Mouse (Mus musculus): ENCODE results near the gene Nrxn3. TPM values are rescaled to one million over a fixed set of nuclear protein-coding genes. Genes with fewer than 3 reads are reported as not detected.

Gene Nrxn3
- total RNA-seq, 2 experiments from 2014 or later: 214 to 265 TPM

GRCm38 (mm10) chr12:90268111-90268510 is 1545.4 kb downstream of the Nrxn3 start:
- intact Hi-C loops (cut with DNase I): no loop called here

GRCm38 (mm10) chr12:90270763-90271379 is 1548.2 kb downstream of the Nrxn3 start:
- no peak for DNase-seq (ENCODE audit: low spot score in 2 of 2)
- intact Hi-C loops (cut with DNase I): no loop called here

More at GRCm38 (mm10) chr12:90268111-90268510, 1545.4 kb downstream of the Nrxn3 start:
- DNase-seq (ENCODE audit: low spot score in 2 of 2): no peak

DNA sequence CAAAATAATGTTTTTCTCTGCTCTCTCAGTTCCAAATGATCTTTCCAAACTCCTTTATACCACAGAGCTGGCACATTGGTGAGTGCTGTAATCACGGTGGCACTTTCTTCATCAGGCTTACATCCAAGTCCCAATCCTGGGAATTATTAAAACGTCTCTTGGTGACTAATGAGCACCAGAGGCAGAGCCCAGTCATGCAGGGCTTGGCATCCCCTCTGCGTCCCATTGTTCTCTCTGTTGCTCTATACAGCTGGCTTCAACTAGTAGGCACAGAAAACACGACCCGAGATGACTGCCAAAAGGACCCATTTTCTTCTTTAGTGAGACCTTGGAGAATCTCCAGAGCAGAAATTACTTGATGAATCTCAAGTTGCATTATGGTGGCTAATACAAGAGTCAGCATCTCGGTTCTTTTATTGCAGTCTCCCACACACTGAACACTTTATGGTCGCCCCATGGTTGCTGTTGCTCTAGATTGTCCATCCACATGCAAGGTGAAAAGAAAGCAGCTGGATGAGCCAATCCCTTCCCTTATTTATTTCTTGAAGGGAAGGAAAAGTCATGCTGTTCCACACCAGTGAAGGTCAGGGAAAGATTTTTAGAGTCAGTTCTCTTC is 1552.1 kb downstream of the Nrxn3 start:
- intact Hi-C loops (cut with DNase I): no loop called here
- DNase-seq (ENCODE audit: low spot score in 2 of 2): peak in 1 of 2 experiments; percentile 4

DNA sequence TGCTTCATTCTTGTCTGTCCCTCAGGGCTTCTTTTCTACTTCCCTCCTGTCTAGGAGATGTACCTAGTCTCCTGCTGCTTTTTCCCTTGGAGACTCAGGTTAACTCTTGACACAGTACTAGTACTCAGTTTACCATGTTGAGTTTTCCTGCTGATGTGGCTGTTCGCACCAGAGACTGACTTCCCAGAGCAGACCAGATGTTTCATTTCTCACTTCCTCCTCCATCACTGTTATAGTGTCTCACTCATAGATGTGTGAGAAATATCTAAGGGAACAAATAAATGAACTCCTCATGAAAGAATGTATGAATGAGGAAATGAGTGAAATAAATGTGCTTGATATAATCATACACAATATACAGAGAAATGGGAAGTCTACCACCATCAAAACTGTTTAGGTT is 1558.6 kb downstream of the Nrxn3 start:
- DNase-seq (ENCODE audit: low spot score in 2 of 2): no peak
- intact Hi-C loops (cut with DNase I): no loop called here

DNA sequence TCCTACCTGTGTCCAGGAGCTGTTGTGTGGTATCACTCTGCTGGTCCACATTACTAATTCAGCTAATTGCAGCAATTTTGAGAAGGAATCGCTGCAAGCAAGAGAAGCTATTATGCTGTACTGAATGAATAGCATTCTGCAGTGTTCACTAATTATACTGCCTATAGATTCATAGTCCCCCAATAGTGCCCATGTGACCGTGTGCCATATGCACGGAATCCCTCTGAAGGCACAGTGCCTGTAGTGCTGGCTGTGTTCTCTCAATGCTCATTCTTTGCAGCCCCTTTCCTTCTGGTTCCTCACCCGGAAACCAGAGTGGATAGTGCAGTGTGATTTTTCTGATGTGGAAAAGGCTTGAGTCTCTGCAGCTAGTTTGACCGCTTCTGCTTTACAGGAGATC is 1560.3 kb downstream of the Nrxn3 start:
- intact Hi-C loops (cut with DNase I): no loop called here

GRCm38 (mm10) chr12:90302671-90303070 is 1580.0 kb downstream of the Nrxn3 start:
- no peak for DNase-seq (ENCODE audit: low spot score in 2 of 2)
- intact Hi-C loops (cut with DNase I): no loop called here

More for the DNA sequence above, 1560.3 kb downstream of the Nrxn3 start:
- no peak for DNase-seq (ENCODE audit: low spot score in 2 of 2)

DNA sequence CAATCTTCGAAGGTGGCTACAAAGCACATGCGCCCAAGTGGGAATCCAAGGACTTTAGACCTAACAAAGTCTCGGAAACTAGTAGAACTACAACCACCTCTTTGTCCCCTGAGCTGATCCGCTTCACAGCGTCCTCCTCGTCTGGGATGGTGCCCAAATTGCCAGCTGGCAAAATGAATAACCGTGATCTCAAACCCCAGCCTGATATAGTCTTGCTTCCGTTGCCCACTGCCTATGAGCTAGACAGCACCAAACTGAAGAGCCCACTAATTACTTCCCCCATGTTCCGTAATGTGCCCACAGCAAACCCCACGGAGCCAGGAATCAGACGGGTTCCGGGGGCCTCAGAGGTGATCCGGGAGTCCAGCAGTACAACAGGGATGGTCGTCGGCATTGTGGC is 1609.1 kb downstream of the Nrxn3 start:
- intact Hi-C loops (cut with DNase I): no loop called here
- DNase-seq (ENCODE audit: low spot score in 2 of 2): no peak

DNA sequence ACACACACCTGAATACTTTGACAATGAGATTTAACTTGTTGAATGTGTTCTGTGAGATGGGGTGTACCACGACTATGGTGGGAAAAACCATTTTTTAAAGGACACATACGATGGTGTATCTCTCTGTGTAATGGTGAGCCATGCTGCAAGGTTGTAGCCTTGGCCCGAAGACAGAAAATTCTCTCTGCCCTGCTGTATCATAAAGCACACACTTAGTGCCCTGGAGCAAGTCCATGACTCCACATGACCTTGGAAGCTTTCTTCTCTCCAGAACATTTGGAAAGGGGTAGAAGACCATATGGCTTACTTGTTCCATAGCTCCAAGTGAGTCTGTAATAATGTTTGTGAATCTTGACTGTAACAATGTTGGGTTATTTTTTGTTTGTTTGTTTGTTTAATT is 1609.8 kb downstream of the Nrxn3 start:
- DNase-seq (ENCODE audit: low spot score in 2 of 2): no peak
- intact Hi-C loops (cut with DNase I): no loop called here

DNA sequence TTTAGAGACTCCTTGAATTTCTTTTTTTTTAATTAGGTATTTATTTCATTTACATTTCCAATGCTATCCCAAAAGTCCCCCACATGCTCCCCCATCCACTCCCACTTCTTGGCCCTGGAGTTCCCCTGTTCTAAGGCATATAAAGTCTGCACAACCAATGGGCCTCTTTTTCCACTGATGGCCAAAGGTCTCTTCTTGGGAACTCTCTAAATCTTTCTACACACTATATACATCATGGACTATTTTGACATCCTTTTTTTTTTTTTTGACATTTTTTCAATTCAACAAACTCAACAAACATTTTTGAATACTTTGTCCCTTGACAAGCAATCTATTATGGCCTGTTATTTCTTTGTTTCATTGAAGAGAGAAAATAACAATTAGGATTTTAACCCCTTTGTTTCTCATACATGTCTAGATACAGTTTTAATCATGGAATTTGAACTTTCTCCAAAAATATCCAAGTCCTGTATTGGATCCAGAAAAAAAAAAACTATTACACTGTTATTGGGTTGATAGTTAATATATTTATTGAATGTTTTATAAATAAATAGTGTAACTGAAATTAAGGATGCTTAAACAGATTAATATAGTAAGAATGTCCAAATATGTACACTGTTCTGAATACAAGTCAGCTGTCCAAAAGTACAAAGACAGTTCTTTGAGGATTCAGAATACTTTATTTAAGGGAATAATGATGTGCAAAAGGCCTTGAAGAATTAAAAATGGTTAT is 1615.0 kb downstream of the Nrxn3 start:
- intact Hi-C loops (cut with DNase I): no loop called here
- DNase-seq (ENCODE audit: low spot score in 2 of 2): no peak

DNA sequence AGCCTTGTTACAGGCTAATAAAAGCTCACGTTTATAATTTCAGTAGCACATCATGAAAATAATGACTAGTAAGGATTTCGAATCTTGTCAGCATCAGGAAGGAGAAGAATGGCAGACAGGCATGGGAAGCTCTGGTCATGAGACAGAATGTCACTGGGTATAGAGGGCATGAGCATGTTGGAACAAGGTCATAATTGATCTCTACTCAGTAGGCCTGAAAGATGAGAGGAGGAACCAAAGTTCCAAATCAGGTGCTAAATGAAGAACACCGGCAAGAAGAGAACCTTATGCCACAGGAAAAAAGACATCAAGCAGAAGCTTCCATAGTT is 1615.5 kb downstream of the Nrxn3 start:
- intact Hi-C loops (cut with DNase I): no loop called here
- no peak for DNase-seq (ENCODE audit: low spot score in 2 of 2)

Small RNA genes within 50 kb of the gene (microRNA-seq; reads per million reads assigned to microRNA genes)
- gene Gm23989: not detected
- not detected for gene Gm27313

Data from left cerebral cortex, postnatal 36 days (tissue).